ENCODE assay signal across 17 mouse cellular contexts in genomic region chr5:33898671-33899070, GRCm38 (mm10). TPM values are rescaled to one million over a fixed set of nuclear protein-coding genes. Genes with fewer than 3 reads are reported as not detected.
A peak's percentile ranks its signal among the peaks of the same experiment; 100 is the strongest.
DNase-seq lines count a peak whose midpoint lies in the region; ATAC-seq and TF ChIP-seq lines count a peak whose summit lies in the region.
"Had no signal": no experiment of that assay in that cellular context is flagged by ENCODE, and none has a peak within 500 bp of the region (broad histone marks: within the 10 kb centered on the region; RNA-seq: fewer than 3 reads in every experiment).

No protein-coding gene starts in this region.

- no peak overlapping the region for H3K4me2 ChIP-seq in forebrain, embryonic 11.5 days (ENCODE audit: low read depth, low read length, severe bottlenecking)
- H3K4me2 ChIP-seq in forebrain, embryonic 13.5 days, result no peak overlapping the region
- H3K4me2 ChIP-seq in midbrain, embryonic 11.5 days, result no peak overlapping the region
- no peak overlapping the region for H3K4me2 ChIP-seq in midbrain, embryonic 14.5 days (ENCODE audit: low read length)
- H3K4me2 ChIP-seq: embryonic facial prominence, embryonic 12.5 days; forebrain, embryonic 12.5 days; heart, embryonic 13.5 days; hindbrain, embryonic 14.5 days had no signal

- TF ChIP-seq CTCF in kidney, adult 2 months (conservative IDR thresholded peaks at IDR 0.05; ENCODE audit: insufficient read depth, insufficient read length, low read depth, low read length), result no peak

- no peak overlapping the region for H3K4me3 ChIP-seq in forebrain, embryonic 11.5 days (ENCODE audit: low read depth, low read length)
- no peak overlapping the region for H3K4me3 ChIP-seq in forebrain, embryonic 13.5 days
- H3K4me3 ChIP-seq in kidney, adult 2 months (ENCODE audit: insufficient read depth, low read depth, low read length), result no peak overlapping the region
- no peak overlapping the region for H3K4me3 ChIP-seq in midbrain, embryonic 11.5 days (ENCODE audit: low read depth, low read length)
- H3K4me3 ChIP-seq in midbrain, embryonic 14.5 days (replicated peaks; ENCODE audit: low read depth, low read length), result no peak overlapping the region
- H3K4me3 ChIP-seq: embryonic facial prominence, embryonic 12.5 days; forebrain, embryonic 12.5 days; heart, embryonic 13.5 days had no signal

- DNase-seq in forebrain, embryonic 11.5 days (ENCODE audit: low spot score), result peak; percentile 50
- peak; percentile 29 for DNase-seq in kidney, adult 2 months
- no peak for DNase-seq in kidney, postnatal 10 days
- DNase-seq in midbrain, embryonic 11.5 days (ENCODE audit: low spot score, missing footprints), result peak; percentile 85
- no peak for DNase-seq in midbrain, embryonic 14.5 days
- DNase-seq in 3134 (ENCODE audit: extremely low read depth, insufficient read length, low spot score), result peak; percentile 26
- DNase-seq in T-cell, adult 2 months (ENCODE audit: low spot score), result no peak
- DNase-seq: adrenal gland, adult 8-10 months; adrenal gland, postnatal 36 days; forebrain, postnatal 0 days; gastrocnemius, postnatal 14 days had no signal

- H3K9me3 ChIP-seq in forebrain, embryonic 11.5 days (ENCODE audit: control insufficient read depth, low read length), result no peaks in the 10 kb centered on the region
- no peaks in the 10 kb centered on the region for H3K9me3 ChIP-seq in forebrain, embryonic 13.5 days (replicated peaks)
- no peaks in the 10 kb centered on the region for H3K9me3 ChIP-seq in midbrain, embryonic 11.5 days (ENCODE audit: control insufficient read depth, low read length)
- no peaks in the 10 kb centered on the region for H3K9me3 ChIP-seq in midbrain, embryonic 14.5 days (ENCODE audit: control insufficient read depth, low read length)
- H3K9me3 ChIP-seq: embryonic facial prominence, embryonic 12.5 days; forebrain, embryonic 12.5 days; heart, embryonic 13.5 days had no signal

- no peak overlapping the region for H3K9ac ChIP-seq in forebrain, embryonic 11.5 days (ENCODE audit: low read length)
- H3K9ac ChIP-seq in forebrain, embryonic 13.5 days, result no peak overlapping the region
- H3K9ac ChIP-seq in midbrain, embryonic 11.5 days (ENCODE audit: low read length), result no peak overlapping the region
- H3K9ac ChIP-seq in midbrain, embryonic 14.5 days (replicated peaks; ENCODE audit: low read length), result no peak overlapping the region
- H3K9ac ChIP-seq: embryonic facial prominence, embryonic 12.5 days; forebrain, embryonic 12.5 days; forebrain, postnatal 0 days; heart, embryonic 13.5 days; hindbrain, embryonic 14.5 days had no signal

- H3K36me3 ChIP-seq in forebrain, embryonic 11.5 days (ENCODE audit: control insufficient read depth, insufficient read depth, low read length), result peaks cover 37% of the 10 kb centered on the region
- H3K36me3 ChIP-seq in forebrain, embryonic 13.5 days (ENCODE audit: poor library complexity, severe bottlenecking), result peaks cover 89% of the 10 kb centered on the region
- H3K36me3 ChIP-seq in kidney, adult 2 months (ENCODE audit: control insufficient read depth, insufficient read depth, low read length), result peaks cover 1% of the 10 kb centered on the region; the same call in 1 of the 2 replicates
- H3K36me3 ChIP-seq in midbrain, embryonic 11.5 days (ENCODE audit: control insufficient read depth, insufficient read depth, low read length), result peaks cover 52% of the 10 kb centered on the region
- H3K36me3 ChIP-seq in midbrain, embryonic 14.5 days (ENCODE audit: control insufficient read depth, insufficient read depth, low read length), result peaks cover 97% of the 10 kb centered on the region

- WGBS in forebrain, embryonic 11.5 days, result 89% methylated on average over 9 of the region's 9 CpGs
- 90% methylated on average over 9 of the region's 9 CpGs for WGBS in forebrain, embryonic 13.5 days
- 79% methylated on average over 9 of the region's 9 CpGs for WGBS in kidney, adult 2 months
- 91% methylated on average over 9 of the region's 9 CpGs for WGBS in midbrain, embryonic 11.5 days
- WGBS in midbrain, embryonic 14.5 days, result 86% methylated on average over 9 of the region's 9 CpGs

- H3K27ac ChIP-seq in forebrain, embryonic 11.5 days (ENCODE audit: low read depth, low read length), result no peak overlapping the region
- no peak overlapping the region for H3K27ac ChIP-seq in forebrain, embryonic 13.5 days
- H3K27ac ChIP-seq in kidney, adult 2 months (ENCODE audit: insufficient read depth, low read depth, low read length), result no peak overlapping the region
- H3K27ac ChIP-seq in midbrain, embryonic 11.5 days (ENCODE audit: low read depth, low read length), result no peak overlapping the region
- H3K27ac ChIP-seq in midbrain, embryonic 14.5 days (replicated peaks; ENCODE audit: low read depth, low read length), result no peak overlapping the region
- H3K27ac ChIP-seq: embryonic facial prominence, embryonic 12.5 days; forebrain, embryonic 12.5 days; heart, embryonic 13.5 days; hindbrain, embryonic 14.5 days had no signal

- no peak for ATAC-seq in forebrain, embryonic 11.5 days (replicated peaks; ENCODE audit: low FRiP score)
- ATAC-seq in forebrain, embryonic 13.5 days, result no peak
- no peak for ATAC-seq in midbrain, embryonic 11.5 days (ENCODE audit: low FRiP score)
- no peak for ATAC-seq in midbrain, embryonic 14.5 days (ENCODE audit: low FRiP score, low TSS enrichment)
- ATAC-seq: forebrain, postnatal 0 days had no signal

- H3K27me3 ChIP-seq in forebrain, embryonic 11.5 days (ENCODE audit: control insufficient read depth, insufficient read depth, low read length), result no peaks in the 10 kb centered on the region
- H3K27me3 ChIP-seq in forebrain, embryonic 13.5 days, result no peaks in the 10 kb centered on the region
- H3K27me3 ChIP-seq in kidney, adult 2 months (replicated peaks; ENCODE audit: control insufficient read depth, insufficient read depth, low read length), result no peaks in the 10 kb centered on the region
- no peaks in the 10 kb centered on the region for H3K27me3 ChIP-seq in midbrain, embryonic 11.5 days (ENCODE audit: control insufficient read depth, insufficient read depth, low read length)
- H3K27me3 ChIP-seq in midbrain, embryonic 14.5 days (ENCODE audit: control insufficient read depth, insufficient read depth, low read length), result no peaks in the 10 kb centered on the region
- H3K27me3 ChIP-seq: CH12.LX; embryonic facial prominence, embryonic 12.5 days; forebrain, embryonic 12.5 days; heart, embryonic 13.5 days had no signal

- TF ChIP-seq POLR2A in kidney, adult 2 months (IDR thresholded peaks at IDR 0.05; ENCODE audit: low read depth, low read length), result no peak

- H3K4me1 ChIP-seq in forebrain, embryonic 11.5 days (replicated peaks; ENCODE audit: control insufficient read depth, insufficient read depth, low read length), result no peaks in the 10 kb centered on the region
- no peaks in the 10 kb centered on the region for H3K4me1 ChIP-seq in forebrain, embryonic 13.5 days
- no peaks in the 10 kb centered on the region for H3K4me1 ChIP-seq in kidney, adult 2 months (ENCODE audit: control insufficient read depth, insufficient read depth, low read length)
- no peaks in the 10 kb centered on the region for H3K4me1 ChIP-seq in midbrain, embryonic 11.5 days (ENCODE audit: control insufficient read depth, insufficient read depth, low read length)
- H3K4me1 ChIP-seq in midbrain, embryonic 14.5 days (ENCODE audit: control insufficient read depth, insufficient read depth, low read length), result no peaks in the 10 kb centered on the region
- H3K4me1 ChIP-seq: embryonic facial prominence, embryonic 12.5 days; forebrain, embryonic 12.5 days; heart, embryonic 13.5 days had no signal

RNA-seq across cellular contexts. Expression of gene Nelfa, which starts 37.5 kb away (rescaled TPM):
- 86.3 and 88.3 TPM in 2 replicates for polyA plus RNA-seq in forebrain, embryonic 11.5 days (2014; fragmentation: Nextera tagmentation; extraction: Ambion mirVana)
- 50.9 and 55.6 TPM in 2 replicates for polyA plus RNA-seq in forebrain, embryonic 13.5 days (2015; fragmentation: Nextera tagmentation; extraction: Ambion mirVana)
- 23.0 and 24.6 TPM in 2 replicates for polyA plus RNA-seq in kidney, adult 2 months (2012; rRNA removed)
- polyA plus RNA-seq in midbrain, embryonic 11.5 days (2014; fragmentation: Nextera tagmentation; extraction: Ambion mirVana), result 57.3 and 63.9 TPM in 2 replicates
- polyA plus RNA-seq in midbrain, embryonic 14.5 days (2014; fragmentation: Nextera tagmentation; extraction: Ambion mirVana), result 37.6 and 41.4 TPM in 2 replicates

Comparison
In these comparisons a context has a peak if more than half of its experiments do, and no peak if none do; other contexts are left out.
1. DNase-seq: peak in forebrain, embryonic 11.5 days (single experiment), kidney, adult 2 months (single experiment), midbrain, embryonic 11.5 days (single experiment) and 3134 (single experiment); none in kidney, postnatal 10 days (single experiment), midbrain, embryonic 14.5 days (single experiment) and T-cell, adult 2 months (single experiment).